In the genomic region with DNA sequence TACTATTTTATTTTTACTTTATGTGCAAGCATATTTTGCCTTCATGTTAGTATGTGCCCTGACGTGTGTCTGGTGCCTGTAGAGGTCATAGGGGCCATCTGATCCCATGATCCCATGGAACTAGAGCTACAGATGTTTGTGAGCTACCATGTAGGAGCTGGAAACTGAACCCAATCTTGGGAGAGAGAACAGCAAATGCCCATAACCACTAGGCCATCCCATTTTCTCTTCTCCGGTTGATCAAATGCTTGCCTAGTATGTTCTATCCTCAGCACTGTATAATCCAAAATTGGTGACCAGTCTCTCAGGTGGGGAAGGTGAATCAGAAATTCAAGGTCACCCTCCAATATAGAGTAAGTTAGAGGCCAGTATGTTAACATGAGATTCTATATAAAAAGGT, we compare ENCODE assay signal across 9 mouse cellular contexts. TPM values are rescaled to one million over a fixed set of nuclear protein-coding genes. Genes with fewer than 3 reads are reported as not detected.
A peak's percentile ranks its signal among the peaks of the same experiment; 100 is the strongest.
DNase-seq lines count a peak whose midpoint lies in the region; ATAC-seq and TF ChIP-seq lines count a peak whose summit lies in the region.
"Had no signal": no experiment of that assay in that cellular context is flagged by ENCODE, and none has a peak within 500 bp of the region (broad histone marks: within the 10 kb centered on the region; RNA-seq: fewer than 3 reads in every experiment).

No protein-coding gene starts in this region.

- 70% methylated on average over 2 of the region's 2 CpGs for WGBS in midbrain, embryonic 10.5 days

- H3K4me1 ChIP-seq in erythroblast, embryonic 14.5 days (ENCODE audit: control insufficient read depth), result peaks cover 55% of the 10 kb centered on the region
- peaks cover 6% of the 10 kb centered on the region for H3K4me1 ChIP-seq in testis, adult 2 months (ENCODE audit: control insufficient read depth, insufficient read depth, low read length)
- peaks cover 37% of the 10 kb centered on the region for H3K4me1 ChIP-seq in midbrain, embryonic 10.5 days

- ATAC-seq in erythroblast, adult 5-6 weeks (replicated peaks; ENCODE audit: low FRiP score, poor library complexity, severe bottlenecking), result no peak

- intact Hi-C loops in left cerebral cortex, adult 2 months (cut with DNase I), result loop anchor here (2.0 to 10.0 kb wide), 2 partner anchors 96 to 202 kb away; a partner anchor contains a TSS

- no peak for TF ChIP-seq POLR2A in testis, adult 2 months (IDR thresholded peaks at IDR 0.05; ENCODE audit: control insufficient read depth, low read depth, low read length)

- peaks cover 6% of the 10 kb centered on the region for H3K36me3 ChIP-seq in erythroblast, embryonic 14.5 days (ENCODE audit: control insufficient read depth)
- H3K36me3 ChIP-seq in testis, adult 2 months (ENCODE audit: control insufficient read depth, insufficient read depth, low read length), result no peaks in the 10 kb centered on the region
- H3K36me3 ChIP-seq in midbrain, embryonic 10.5 days, result no peaks in the 10 kb centered on the region

- peak overlapping the region; percentile 95 for H3K4me3 ChIP-seq in erythroblast, embryonic 14.5 days (replicated peaks)
- H3K4me3 ChIP-seq in testis, adult 2 months (ENCODE audit: control insufficient read depth, low read depth, low read length), result peak overlapping the region; percentile 76; the same call in 1 of the 2 replicates
- H3K4me3 ChIP-seq in midbrain, embryonic 10.5 days, result peak overlapping the region; percentile 83
- no peak overlapping the region for H3K4me3 ChIP-seq in left cerebral cortex, adult 2 months

- no peaks in the 10 kb centered on the region for H3K9me3 ChIP-seq in erythroblast, embryonic 14.5 days (ENCODE audit: control insufficient read depth, low read length)
- H3K9me3 ChIP-seq in midbrain, embryonic 10.5 days (replicated peaks), result no peaks in the 10 kb centered on the region

- no peak for DNase-seq in testis, postnatal 14 days (ENCODE audit: low spot score)
- DNase-seq in midbrain, embryonic 10.5 days (ENCODE audit: low spot score), result no peak
- no peak for DNase-seq in layer of hippocampus, adult 9-10 months (ENCODE audit: low spot score)
- DNase-seq in left cerebral cortex, adult 2 months (ENCODE audit: extremely low spot score in 1 of 2, low spot score in 2 of 2), result no peak
- no peak for DNase-seq in kidney, adult 11 months
- DNase-seq: right cerebral cortex, postnatal 4 days had no signal

- no peak overlapping the region; the same call in 1 of the 2 replicates for H3K27ac ChIP-seq in testis, adult 2 months (ENCODE audit: control insufficient read depth, insufficient read depth, low read depth, low read length)
- H3K27ac ChIP-seq in midbrain, embryonic 10.5 days (replicated peaks), result peak overlapping the region; percentile 92
- H3K27ac ChIP-seq in left cerebral cortex, adult 2 months, result no peak overlapping the region

- TF ChIP-seq CTCF in testis, adult 2 months (IDR thresholded peaks at IDR 0.05; ENCODE audit: control insufficient read depth, insufficient read depth, insufficient replicate concordance, low read depth, low read length), result no peak
- TF ChIP-seq CTCF in left cerebral cortex, adult 2 months (IDR thresholded peaks at IDR 0.05), result no peak

- H3K27me3 ChIP-seq in erythroblast, embryonic 14.5 days (ENCODE audit: control insufficient read depth), result no peaks in the 10 kb centered on the region
- no peaks in the 10 kb centered on the region for H3K27me3 ChIP-seq in testis, adult 2 months (ENCODE audit: control insufficient read depth, insufficient read depth, low read length)
- peaks cover 11% of the 10 kb centered on the region for H3K27me3 ChIP-seq in midbrain, embryonic 10.5 days (ENCODE audit: low read depth, poor library complexity, severe bottlenecking)

RNA-seq across cellular contexts. Expression of a gene that starts 2.7 kb away (rescaled TPM):
- 0.28 and 0.39 TPM in 2 replicates for polyA plus RNA-seq in erythroblast, embryonic 14.5 days (2012)
- 6.1 and 9.4 TPM in 2 replicates for total RNA-seq in erythroblast, adult 5-6 weeks (2015; ENCODE audit: low replicate concordance)
- total RNA-seq in erythroblast, adult 5-6 weeks (2017; ENCODE audit: low replicate concordance), result 5.0 and 17.0 TPM in 2 replicates
- polyA plus RNA-seq in testis, adult 2 months (2012; rRNA removed), result 4.5 and 6.6 TPM in 2 replicates
- polyA plus RNA-seq in midbrain, embryonic 10.5 days (2016; fragmentation: Nextera tagmentation; extraction: Ambion mirVana), result 23.5 and 24.3 TPM in 2 replicates
- 1 to 10 TPM; 2.3 to 3.5 TPM for total RNA-seq in left cerebral cortex, adult 2 months (2021)

RNA-seq across cellular contexts. Expression of a gene that starts 2.9 kb away (rescaled TPM):
- 0.01 TPM in 2 replicates for polyA plus RNA-seq in erythroblast, embryonic 14.5 days (2012)
- 12.7 and 16.3 TPM in 2 replicates for total RNA-seq in erythroblast, adult 5-6 weeks (2015; ENCODE audit: low replicate concordance)
- total RNA-seq in erythroblast, adult 5-6 weeks (2017; ENCODE audit: low replicate concordance), result 2.6 and 4.2 TPM in 2 replicates
- polyA plus RNA-seq in testis, adult 2 months (2012; rRNA removed), result 0.90 and 1.6 TPM in 2 replicates
- 1.4 and 1.6 TPM in 2 replicates for polyA plus RNA-seq in midbrain, embryonic 10.5 days (2016; fragmentation: Nextera tagmentation; extraction: Ambion mirVana)
- total RNA-seq in left cerebral cortex, adult 2 months (2021), result 1 to 10 TPM; 4.6 to 5.8 TPM
